Comparison of ENCODE assay signal across 8 mouse cellular contexts in genomic region chr3:159495243-159495801, GRCm38 (mm10). TPM values are rescaled to one million over a fixed set of nuclear protein-coding genes. Genes with fewer than 3 reads are reported as not detected.
A peak's percentile ranks its signal among the peaks of the same experiment; 100 is the strongest.
DNase-seq lines count a peak whose midpoint lies in the region; ATAC-seq and TF ChIP-seq lines count a peak whose summit lies in the region.

TSS of gene Depdc1a (plus strand) at chr3:159495433.

- H3K4me3 ChIP-seq in CH12.LX (replicated peaks in 1 of 3; ENCODE audit: low read depth in 2 of 3, low read length in 2 of 3, poor library complexity in 1 of 3) = peak within 1 kb of the TSS; percentile 68 to 91 (median 87)
- peak within 1 kb of the TSS; percentile 42 for H3K4me3 ChIP-seq in forebrain, embryonic 11.5 days (ENCODE audit: low read depth, low read length)
- peak within 1 kb of the TSS; percentile 60 for H3K4me3 ChIP-seq in heart, embryonic 16.5 days (ENCODE audit: low read length)
- H3K4me3 ChIP-seq in liver, embryonic 15.5 days (replicated peaks) = peak within 1 kb of the TSS; percentile 78
- peak within 1 kb of the TSS; percentile 46 for H3K4me3 ChIP-seq in neural tube, embryonic 12.5 days

- peak within 1 kb of the TSS; percentile 87 for H3K9ac ChIP-seq in CH12.LX (ENCODE audit: insufficient read depth, low read depth)
- peak within 1 kb of the TSS; percentile 76 for H3K9ac ChIP-seq in forebrain, embryonic 11.5 days (ENCODE audit: low read length)
- peak within 1 kb of the TSS; percentile 75 for H3K9ac ChIP-seq in heart, embryonic 16.5 days (ENCODE audit: low read length)
- peak within 1 kb of the TSS; percentile 79 for H3K9ac ChIP-seq in liver, embryonic 15.5 days
- H3K9ac ChIP-seq in neural tube, embryonic 12.5 days = peak within 1 kb of the TSS; percentile 63

- WGBS in forebrain, embryonic 11.5 days = under 1% methylated on average over 28 of the region's 28 CpGs
- under 1% methylated on average over 28 of the region's 28 CpGs for WGBS in heart, embryonic 16.5 days
- under 1% methylated on average over 28 of the region's 28 CpGs for WGBS in liver, embryonic 15.5 days (ENCODE audit: insufficient replicate concordance)
- whole genome bisulfite sequencing in neural tube, embryonic 12.5 days = 1% methylated on average over 28 of the region's 28 CpGs

- peaks cover 2 to 18% of the 10 kb centered on the region in 2 experiments; a peak in 2 of 4 replicates for H3K4me1 ChIP-seq in CH12.LX (ENCODE audit: control insufficient read depth in 1 of 2, insufficient read depth in 2 of 2)
- H3K4me1 ChIP-seq in forebrain, embryonic 11.5 days (replicated peaks; ENCODE audit: control insufficient read depth, insufficient read depth, low read length) = no peaks in the 10 kb centered on the region; the same call in 1 of the 2 replicates
- H3K4me1 ChIP-seq in heart, embryonic 16.5 days (ENCODE audit: control insufficient read depth, insufficient read depth, low read length) = peaks cover 7% of the 10 kb centered on the region; the same call in 1 of the 2 replicates
- H3K4me1 ChIP-seq in liver, embryonic 15.5 days (replicated peaks) = peaks cover 5% of the 10 kb centered on the region
- H3K4me1 ChIP-seq in neural tube, embryonic 12.5 days = no peaks in the 10 kb centered on the region

- no peak for TF ChIP-seq RAD21 in CH12.LX (IDR thresholded peaks at IDR 0.05; ENCODE audit: low read depth, low read length)

- peak; percentile 99 for DNase-seq in CH12.LX (ENCODE audit: extremely low read depth)
- peak; percentile 89 for DNase-seq in c-Kit-positive CD71-positive TER-119-negative erythroid progenitor cells, embryonic 14.5 days (ENCODE audit: low read depth)
- DNase-seq in forebrain, embryonic 11.5 days (ENCODE audit: low spot score) = peak; percentile 91
- DNase-seq in kidney, postnatal 36 days = peak; percentile 93 to 94
- DNase-seq in telencephalon, adult 2 months (ENCODE audit: low read depth, low spot score) = peak; percentile 79

- in situ Hi-C loops in CH12.LX (cut with MboI; ENCODE audit: low pct_ligation_motif_present, low pct_unique_long_range_greater_than_20kb, low sequenced_read_pairs) = no loop called here

- H3K27ac ChIP-seq in CH12.LX (ENCODE audit: insufficient read depth, low read depth) = peak within 1 kb of the TSS; percentile 39; the same call in 1 of the 2 replicates
- no peak within 1 kb of the TSS for H3K27ac ChIP-seq in forebrain, embryonic 11.5 days (ENCODE audit: low read depth, low read length)
- H3K27ac ChIP-seq in heart, embryonic 16.5 days (ENCODE audit: low read length) = peak within 1 kb of the TSS; percentile 17; the same call in 1 of the 2 replicates
- peak within 1 kb of the TSS; percentile 82 for H3K27ac ChIP-seq in liver, embryonic 15.5 days (replicated peaks)
- H3K27ac ChIP-seq in neural tube, embryonic 12.5 days = no peak within 1 kb of the TSS

- TF ChIP-seq CTCF in CH12.LX (conservative IDR thresholded peaks at IDR 0.05 in 1 of 2, IDR thresholded peaks at IDR 0.05 in 1 of 2; ENCODE audit: low read depth in 2 of 2, low read length in 2 of 2) = no peak

- H3K4me2 ChIP-seq in CH12.LX (ENCODE audit: insufficient read depth, low read depth, poor library complexity, severe bottlenecking) = peak within 1 kb of the TSS; percentile 97
- H3K4me2 ChIP-seq in forebrain, embryonic 11.5 days (ENCODE audit: low read depth, low read length, severe bottlenecking) = peak within 1 kb of the TSS; percentile 58
- H3K4me2 ChIP-seq in heart, embryonic 16.5 days (ENCODE audit: low read depth, low read length) = peak within 1 kb of the TSS; percentile 74
- peak within 1 kb of the TSS; percentile 81 for H3K4me2 ChIP-seq in liver, embryonic 15.5 days
- H3K4me2 ChIP-seq in neural tube, embryonic 12.5 days (replicated peaks) = peak within 1 kb of the TSS; percentile 64

- dilution Hi-C loops in CH12.LX (cut with MboI; ENCODE audit: extremely low pct_ligation_motif_present, extremely low pct_unique_long_range_greater_than_20kb, low sequenced_read_pairs) = no loop called here

- TF ChIP-seq POLR2A in CH12.LX (IDR thresholded peaks at IDR 0.05; ENCODE audit: low read depth, low read length) = peak; percentile 94

- no peaks in the 10 kb centered on the region for H3K9me3 ChIP-seq in CH12.LX (replicated peaks; ENCODE audit: low read length)
- H3K9me3 ChIP-seq in forebrain, embryonic 11.5 days (ENCODE audit: control insufficient read depth, low read length) = no peaks in the 10 kb centered on the region
- H3K9me3 ChIP-seq in heart, embryonic 16.5 days (replicated peaks; ENCODE audit: control insufficient read depth, low read length) = no peaks in the 10 kb centered on the region
- no peaks in the 10 kb centered on the region for H3K9me3 ChIP-seq in liver, embryonic 15.5 days (replicated peaks)
- no peaks in the 10 kb centered on the region for H3K9me3 ChIP-seq in neural tube, embryonic 12.5 days

- H3K36me3 ChIP-seq in CH12.LX (replicated peaks in 1 of 2; ENCODE audit: control insufficient read depth in 1 of 2, insufficient read depth in 1 of 2, low read length in 1 of 2) = peaks cover 8 to 14% of the 10 kb centered on the region in 2 experiments
- H3K36me3 ChIP-seq in forebrain, embryonic 11.5 days (ENCODE audit: control insufficient read depth, insufficient read depth, low read length) = no peaks in the 10 kb centered on the region; the same call in 1 of the 2 replicates
- 0 out of 2 replicates have a peak, but pooled peaks cover 5% of the 10 kb centered on the region for H3K36me3 ChIP-seq in heart, embryonic 16.5 days (ENCODE audit: control insufficient read depth, insufficient read depth)
- H3K36me3 ChIP-seq in liver, embryonic 15.5 days (replicated peaks) = peaks cover 9% of the 10 kb centered on the region
- H3K36me3 ChIP-seq in neural tube, embryonic 12.5 days = no peaks in the 10 kb centered on the region

- H3K79me2 ChIP-seq in CH12.LX (replicated peaks; ENCODE audit: control insufficient read depth, extremely low read depth, insufficient read depth, poor library complexity, severe bottlenecking) = peaks cover 9% of the 10 kb centered on the region; the same call in 1 of the 2 replicates

- no peaks in the 10 kb centered on the region for H3K27me3 ChIP-seq in CH12.LX (replicated peaks)
- H3K27me3 ChIP-seq in forebrain, embryonic 11.5 days (ENCODE audit: control insufficient read depth, insufficient read depth, low read length) = no peaks in the 10 kb centered on the region
- no peaks in the 10 kb centered on the region for H3K27me3 ChIP-seq in heart, embryonic 16.5 days (ENCODE audit: control insufficient read depth, insufficient read depth, low read length)
- no peaks in the 10 kb centered on the region for H3K27me3 ChIP-seq in liver, embryonic 15.5 days
- H3K27me3 ChIP-seq in neural tube, embryonic 12.5 days (replicated peaks) = no peaks in the 10 kb centered on the region

- ATAC-seq in forebrain, embryonic 11.5 days (replicated peaks; ENCODE audit: low FRiP score) = peak; percentile 100
- peak; percentile 100 for ATAC-seq in heart, embryonic 16.5 days (replicated peaks; ENCODE audit: extremely low read depth, insufficient read depth, low FRiP score)
- ATAC-seq in liver, embryonic 15.5 days (ENCODE audit: insufficient read depth) = peak; percentile 100
- peak; percentile 100 for ATAC-seq in neural tube, embryonic 12.5 days (ENCODE audit: low FRiP score, low read depth)

- no peak for TF ChIP-seq EP300 in CH12.LX (IDR thresholded peaks at IDR 0.05; ENCODE audit: low read length)

TF ChIP-seq in CH12.LX, 34 proteins besides CTCF, POLR2A, EP300 and RAD21 (continues in another document):
- TF ChIP-seq RCOR1 (conservative IDR thresholded peaks at IDR 0.05; ENCODE audit: low read depth, low read length) (no peak), PAX5 (IDR thresholded peaks at IDR 0.05; ENCODE audit: low read length) (no peak), ZC3H11A (IDR thresholded peaks at IDR 0.05; ENCODE audit: low read depth, low read length) (no peak), ELF1 (IDR thresholded peaks at IDR 0.05; ENCODE audit: low read depth, low read length) (peak; percentile 69), MEF2A (IDR thresholded peaks at IDR 0.05; ENCODE audit: borderline replicate concordance, low read depth, low read length) (peak; percentile 43; the same call in 1 of the 2 replicates), MYC (IDR thresholded peaks at IDR 0.05; ENCODE audit: low read depth, low read length) (0 out of 2 replicates have a peak, but pooled peaks have one; percentile 9), MAZ (IDR thresholded peaks at IDR 0.05; ENCODE audit: low read depth, low read length) (no peak), MAFK (IDR thresholded peaks at IDR 0.05; ENCODE audit: insufficient replicate concordance, low read length) (no peak), ETS1 (conservative IDR thresholded peaks at IDR 0.05; ENCODE audit: low read depth, low read length) (no peak; the same call in 1 of the 2 replicates), NELFE (IDR thresholded peaks at IDR 0.05; ENCODE audit: low read depth, low read length) (peak; percentile 93), NRF1 (IDR thresholded peaks at IDR 0.05; ENCODE audit: low read depth, low read length) (0 out of 2 replicates have a peak, but pooled peaks have one; percentile 32), USF2 (conservative IDR thresholded peaks at IDR 0.05; ENCODE audit: low read depth, low read length) (peak; percentile 95), KAT2A (IDR thresholded peaks at IDR 0.05; ENCODE audit: insufficient replicate concordance, low read length) (no peak), ZKSCAN1 (IDR thresholded peaks at IDR 0.05; ENCODE audit: borderline replicate concordance, low read depth, low read length) (no peak), TCF12 (IDR thresholded peaks at IDR 0.05; ENCODE audit: low read depth, low read length) (peak; percentile 88), USF1 (IDR thresholded peaks at IDR 0.05; ENCODE audit: low read depth, low read length) (peak; percentile 92), BHLHE40 (IDR thresholded peaks at IDR 0.05; ENCODE audit: low read depth, low read length) (0 out of 2 replicates have a peak, but pooled peaks have one; percentile 15), E2F4 (IDR thresholded peaks at IDR 0.05; ENCODE audit: insufficient replicate concordance, low read depth, low read length) (peak; percentile 96), MXI1 (IDR thresholded peaks at IDR 0.05; ENCODE audit: low read depth, low read length) (peak; percentile 84), ZNF384 (IDR thresholded peaks at IDR 0.05; ENCODE audit: low read depth, low read length) (no peak), HCFC1 (IDR thresholded peaks at IDR 0.05; ENCODE audit: low read depth, low read length) (peak; percentile 60), SIN3A (IDR thresholded peaks at IDR 0.05; ENCODE audit: low read length) (peak; percentile 92)

RNA-seq across cellular contexts. Expression of gene Depdc1a, which starts in this region (rescaled TPM):
- total RNA-seq in CH12.LX (2012; rRNA removed) (12.8 and 16.4 TPM in 2 replicates), CH12.LX (2014; rRNA removed) (64.4 and 77.6 TPM in 2 replicates)
- 27.1 and 32.3 TPM in 2 replicates for polyA plus RNA-seq in CH12.LX (2012; ENCODE audit: insufficient read length, low read depth)
- polyA plus RNA-seq in forebrain, embryonic 11.5 days (2014; fragmentation: Nextera tagmentation; extraction: Ambion mirVana) = 33.9 and 39.3 TPM in 2 replicates
- 29.0 and 32.7 TPM in 2 replicates for polyA plus RNA-seq in heart, embryonic 16.5 days (2015; fragmentation: Nextera tagmentation; extraction: Ambion mirVana)
- polyA plus RNA-seq in liver, embryonic 15.5 days (2015; fragmentation: Nextera tagmentation; extraction: Ambion mirVana) = 22.0 and 24.8 TPM in 2 replicates
- polyA plus RNA-seq in neural tube, embryonic 12.5 days (2016; fragmentation: Nextera tagmentation; extraction: Ambion mirVana) = 15.8 and 19.3 TPM in 2 replicates

Comparison
In these comparisons a context has a peak if more than half of its experiments do, and no peak if none do; other contexts are left out.
1. H3K27ac ChIP-seq: peak in CH12.LX (single experiment), heart, embryonic 16.5 days (single experiment) and liver, embryonic 15.5 days (single experiment); none in forebrain, embryonic 11.5 days (single experiment) and neural tube, embryonic 12.5 days (single experiment).
2. Peak in every context shown above with its lines, with median percentiles within 50 percentile points of each other: DNase-seq, H3K4me2 ChIP-seq, H3K4me3 ChIP-seq, H3K9ac ChIP-seq and ATAC-seq.